Mouse (Mus musculus) lung, postnatal 14 days (tissue): ENCODE data around the gene Foxo6.

Experiments used
- DNase-seq: peaks from one replicate; pipeline ENCODE4 v3.0.0; 2021

Gene Foxo6

GRCm38 (mm10) chr4:120283141-120283540, 4.0 kb downstream of the Foxo6 start:
- DNase-seq = peak; percentile 82

- DNase-seq = peak; percentile 34
These were observed 4.5 kb downstream of the Foxo6 start for GRCm38 (mm10) chr4:120282568-120283091.

- DNase-seq = no peak
These were observed 6.1 kb downstream of the Foxo6 start for GRCm38 (mm10) chr4:120281011-120281410.

GRCm38 (mm10) chr4:120280432-120280831, 6.7 kb downstream of the Foxo6 start:
- no peak for DNase-seq

- peak; percentile 52 for DNase-seq
These were observed 9.8 kb downstream of the Foxo6 start for GRCm38 (mm10) chr4:120277255-120277928.

GRCm38 (mm10) chr4:120275487-120275886, 11.7 kb downstream of the Foxo6 start:
- no peak for DNase-seq

GRCm38 (mm10) chr4:120273594-120273993, 13.6 kb downstream of the Foxo6 start:
- no peak for DNase-seq

GRCm38 (mm10) chr4:120271886-120272580, 15.1 kb downstream of the Foxo6 start:
- DNase-seq = no peak

GRCm38 (mm10) chr4:120271208-120271607, 15.9 kb downstream of the Foxo6 start:
- DNase-seq = no peak

- no peak for DNase-seq
These were observed 16.3 kb downstream of the Foxo6 start for GRCm38 (mm10) chr4:120270937-120271199.

GRCm38 (mm10) chr4:120270148-120270936, 16.8 kb downstream of the Foxo6 start:
- DNase-seq = no peak

- no peak for DNase-seq
These were observed 17.7 kb downstream of the Foxo6 start for GRCm38 (mm10) chr4:120269426-120269825.

GRCm38 (mm10) chr4:120268214-120269061, 18.7 kb downstream of the Foxo6 start:
- DNase-seq = no peak

- no peak for DNase-seq
These were observed 19.5 kb downstream of the Foxo6 start for GRCm38 (mm10) chr4:120267683-120268082.

GRCm38 (mm10) chr4:120267136-120267535, 20.0 kb downstream of the Foxo6 start:
- no peak for DNase-seq

GRCm38 (mm10) chr4:120264105-120264504, 23.0 kb downstream of the Foxo6 start:
- no peak for DNase-seq

- DNase-seq = no peak
These were observed 24.4 kb downstream of the Foxo6 start for GRCm38 (mm10) chr4:120262726-120263125.

- no peak for DNase-seq
These were observed 24.9 kb downstream of the Foxo6 start for GRCm38 (mm10) chr4:120262206-120262605.

GRCm38 (mm10) chr4:120259356-120260181, 27.6 kb downstream of the Foxo6 start:
- DNase-seq = no peak

GRCm38 (mm10) chr4:120248800-120249261, 38.3 kb downstream of the Foxo6 start:
- DNase-seq = peak; percentile 66

GRCm38 (mm10) chr4:120247412-120247811, 39.7 kb downstream of the Foxo6 start:
- peak; percentile 94 for DNase-seq

- DNase-seq = no peak
These were observed 41.1 kb downstream of the Foxo6 start for GRCm38 (mm10) chr4:120246086-120246485.
